Mouse (Mus musculus): Measurements from ENCODE around the gene Wbp4. TPM values are rescaled to one million over a fixed set of nuclear protein-coding genes. Genes with fewer than 3 reads are reported as not detected.
"Not testable (repeated sequence)": the region's sequence is repeated elsewhere in the genome, so short reads cannot be mapped to it uniquely, and the experiment has no call there.

Wbp4 gene
- total RNA-seq, 1 experiment from 2014 or later: 34.3 TPM

GRCm38 (mm10) chr14:79452591-79452934 is 28.8 kb downstream of the Wbp4 start:
- DNase-seq: not testable (repeated sequence)

GRCm38 (mm10) chr14:79451681-79452590 is 29.4 kb downstream of the Wbp4 start, which contains the start of gene Kbtbd6:
Kbtbd6 (plus strand) TSS chr14:79451835.
- DNase-seq: peak; percentile 89

GRCm38 (mm10) chr14:79445055-79445620 is 36.2 kb downstream of the Wbp4 start:
- DNase-seq: no peak

- no peak for DNase-seq
These were observed 36.7 kb downstream of the Wbp4 start for GRCm38 (mm10) chr14:79444601-79445000.

GRCm38 (mm10) chr14:79441441-79441840 is 39.9 kb downstream of the Wbp4 start:
- no peak for DNase-seq

- DNase-seq: no peak
These were observed 40.7 kb downstream of the Wbp4 start for GRCm38 (mm10) chr14:79440655-79441054.

GRCm38 (mm10) chr14:79434068-79434467 is 47.3 kb downstream of the Wbp4 start:
- no peak for DNase-seq

GRCm38 (mm10) chr14:79426730-79427365 is 54.5 kb downstream of the Wbp4 start:
- not testable (repeated sequence) for DNase-seq

GRCm38 (mm10) chr14:79425979-79426729 is 55.2 kb downstream of the Wbp4 start, which contains the start of gene Kbtbd7:
Kbtbd7 (plus strand) TSS chr14:79426511.
- peak; percentile 96 for DNase-seq

- no peak for DNase-seq
These were observed 61.1 kb downstream of the Wbp4 start for GRCm38 (mm10) chr14:79420083-79420685.

- DNase-seq: no peak
These were observed 68.2 kb downstream of the Wbp4 start for GRCm38 (mm10) chr14:79413121-79413520.

- DNase-seq: peak; percentile 32
These were observed 70.7 kb downstream of the Wbp4 start for GRCm38 (mm10) chr14:79410662-79411061.

Other genes with a start within 250 kb of the Wbp4 start
- gene Zfp957, start 234.2 kb downstream of the Wbp4 start, total RNA-seq (2021): not detected in 2 replicates
- 172 and 203 TPM in 2 replicates for gene Rgcc, start 179.9 kb downstream of the Wbp4 start, total RNA-seq (2021)
- 22.5 and 22.9 TPM in 2 replicates for gene Naa16, start 90.7 kb downstream of the Wbp4 start, total RNA-seq (2021)
- gene Mtrf1, start 83.7 kb downstream of the Wbp4 start, total RNA-seq (2021): 6.7 and 7.3 TPM in 2 replicates
- gene Kbtbd7, start 55.0 kb downstream of the Wbp4 start, total RNA-seq (2021): 8.7 and 10.0 TPM in 2 replicates
- gene Kbtbd6, start 29.7 kb downstream of the Wbp4 start, total RNA-seq (2021): 0.70 and 0.75 TPM in 2 replicates
- gene Elf1, start 326 bp downstream of the Wbp4 start, total RNA-seq (2021): 23.6 and 33.8 TPM in 2 replicates
- 142 and 161 TPM in 2 replicates for gene Sugt1, start 106.2 kb upstream of the Wbp4 start, total RNA-seq (2021)
- gene Cnmd, start 180.7 kb upstream of the Wbp4 start, total RNA-seq (2021): 1.6 and 2.9 TPM in 2 replicates

All from adrenal gland, postnatal 14 days (tissue).